Mouse (Mus musculus): Measurements from ENCODE around the gene Slirp. TPM values are rescaled to one million over a fixed set of nuclear protein-coding genes. Genes with fewer than 3 reads are reported as not detected.

The Slirp gene
- polyA plus RNA-seq, 1 experiment from 2014 or later = 268 TPM

- peaks cover 5% of the 10 kb centered on the region; the same call in 1 of the 2 replicates for H3K9me3 ChIP-seq (replicated peaks)
- 20% methylated on average over 4 of the region's 4 CpGs for WGBS
- peaks cover 19% of the 10 kb centered on the region for H3K4me1 ChIP-seq (replicated peaks)
- no peak for ATAC-seq (ENCODE audit: insufficient number of reproducible peaks, low FRiP score)
- no peak overlapping the region for H3K27ac ChIP-seq (ENCODE audit: poor library complexity, severe bottlenecking)
- H3K36me3 ChIP-seq = no peaks in the 10 kb centered on the region
- H3K4me3 ChIP-seq = no peak overlapping the region
- H3K4me2 ChIP-seq = no peak overlapping the region
- H3K9ac ChIP-seq = no peak overlapping the region
- no peaks in the 10 kb centered on the region for H3K27me3 ChIP-seq (replicated peaks)
Measured at GRCm38 (mm10) chr12:87413179-87413790, 30.4 kb upstream of the Slirp start.

DNA sequence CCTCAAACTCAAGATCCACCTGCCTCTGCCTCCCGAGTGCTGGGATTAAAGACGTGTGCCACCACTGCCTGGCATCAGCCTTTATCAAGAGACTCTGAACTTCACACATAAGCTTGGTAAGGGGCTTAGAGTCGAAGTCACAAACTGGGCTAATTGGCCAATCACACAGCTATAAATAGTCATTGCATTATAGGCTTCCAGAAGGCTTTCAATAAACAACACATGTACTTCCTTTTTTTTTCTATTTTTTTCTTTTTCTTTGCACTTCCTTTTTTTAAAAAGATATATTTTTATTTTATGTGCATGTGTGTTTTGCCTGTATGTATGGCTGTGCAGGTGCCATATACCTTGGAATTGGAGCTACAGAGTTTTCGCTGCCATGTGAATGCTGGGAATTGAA is 28.3 kb upstream of the Slirp start:
- Histone ChIP-seq H3K9ac (no peak overlapping the region), H3K36me3 (no peaks in the 10 kb centered on the region), H3K4me2 (no peak overlapping the region), H3K27me3 (replicated peaks) (no peaks in the 10 kb centered on the region), H3K4me3 (no peak overlapping the region), H3K27ac (ENCODE audit: poor library complexity, severe bottlenecking) (no peak overlapping the region), H3K9me3 (replicated peaks) (peaks cover 5% of the 10 kb centered on the region; the same call in 1 of the 2 replicates), H3K4me1 (replicated peaks) (peaks cover 15% of the 10 kb centered on the region)
- WGBS = 73% methylated on average over 4 of the region's 4 CpGs
- no peak for ATAC-seq (ENCODE audit: insufficient number of reproducible peaks, low FRiP score)

DNA sequence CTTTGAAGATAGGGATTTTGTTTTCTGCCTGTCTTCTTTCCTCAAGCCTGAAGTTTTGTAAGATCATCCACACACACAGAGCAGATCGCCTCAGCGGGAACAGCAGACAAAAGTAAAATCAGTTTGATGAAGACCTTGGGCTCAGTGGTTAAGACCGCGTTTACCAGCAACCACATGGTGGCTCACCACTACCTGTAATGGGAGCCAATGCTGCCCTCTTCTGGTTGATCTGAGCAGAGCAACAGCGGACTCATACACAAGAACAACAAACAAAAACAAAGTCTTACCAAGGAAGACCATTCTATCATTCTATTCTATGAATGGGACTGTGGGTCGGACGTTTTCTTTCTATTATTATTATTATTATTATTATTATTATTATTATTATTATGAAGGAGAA is 27.0 kb upstream of the Slirp start:
- no peak overlapping the region for H3K27ac ChIP-seq (ENCODE audit: poor library complexity, severe bottlenecking)
- H3K4me3 ChIP-seq = no peak overlapping the region
- H3K4me2 ChIP-seq = no peak overlapping the region
- H3K9ac ChIP-seq = no peak overlapping the region
- ATAC-seq (ENCODE audit: insufficient number of reproducible peaks, low FRiP score) = no peak
- H3K36me3 ChIP-seq = no peaks in the 10 kb centered on the region
- WGBS = 26% methylated on average over 7 of the region's 7 CpGs
- no peaks in the 10 kb centered on the region for H3K27me3 ChIP-seq (replicated peaks)
- peaks cover 2% of the 10 kb centered on the region; the same call in 1 of the 2 replicates for H3K4me1 ChIP-seq (replicated peaks)
- peaks cover 5% of the 10 kb centered on the region; the same call in 1 of the 2 replicates for H3K9me3 ChIP-seq (replicated peaks)

DNA sequence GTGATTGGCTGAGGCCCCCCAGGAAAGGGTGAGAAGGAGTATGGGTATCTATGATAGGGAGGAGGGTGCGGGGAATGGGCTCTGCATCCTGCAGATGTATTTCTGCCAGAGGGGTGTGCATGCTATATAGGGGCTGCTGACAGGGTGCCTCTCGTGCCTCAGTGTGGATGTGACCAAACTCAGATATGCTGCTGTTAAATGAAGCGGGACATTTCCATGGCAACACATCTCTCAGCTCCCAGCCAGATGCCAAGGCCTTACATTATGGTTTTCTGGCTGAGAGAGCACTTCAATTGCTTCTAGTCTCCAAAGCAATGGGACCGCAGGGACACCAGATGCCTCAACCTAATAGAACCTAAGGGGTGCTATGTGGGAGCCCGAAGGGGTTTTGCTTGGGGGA is 24.8 kb upstream of the Slirp start:
- Histone ChIP-seq H3K9ac (no peak overlapping the region), H3K4me1 (replicated peaks) (no peaks in the 10 kb centered on the region), H3K27me3 (replicated peaks) (no peaks in the 10 kb centered on the region), H3K9me3 (replicated peaks) (peaks cover 5% of the 10 kb centered on the region; the same call in 1 of the 2 replicates), H3K36me3 (peaks cover 14% of the 10 kb centered on the region), H3K4me2 (no peak overlapping the region), H3K4me3 (no peak overlapping the region), H3K27ac (ENCODE audit: poor library complexity, severe bottlenecking) (no peak overlapping the region)
- no peak for ATAC-seq (ENCODE audit: insufficient number of reproducible peaks, low FRiP score)
- WGBS = 71% methylated on average over 5 of the region's 5 CpGs

DNA sequence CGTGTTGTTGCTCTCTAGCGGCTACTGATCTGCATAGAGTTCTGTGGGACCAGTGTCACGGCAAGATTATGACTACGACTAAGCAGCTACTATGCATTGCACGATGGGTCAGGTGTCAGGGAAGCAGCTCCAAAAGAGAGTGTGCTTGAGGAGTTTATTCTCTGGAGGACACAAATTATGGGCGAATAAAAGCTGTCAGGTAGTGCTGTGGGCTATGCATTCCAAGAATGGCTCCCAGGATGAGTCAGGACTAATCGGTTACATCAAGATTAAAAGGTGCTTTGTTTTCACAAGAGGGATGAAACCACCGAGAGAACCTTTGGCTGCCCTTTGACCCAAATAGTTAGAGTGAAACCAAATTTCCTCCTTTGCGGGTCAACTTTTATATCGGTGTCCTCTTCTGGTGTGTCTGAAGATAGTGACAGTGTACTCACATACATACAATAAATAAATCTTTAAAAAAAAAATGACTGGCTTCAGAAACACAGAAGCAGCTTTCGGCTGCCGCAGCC is 23.7 kb upstream of the Slirp start:
- WGBS = 71% methylated on average over 12 of the region's 12 CpGs
- Histone ChIP-seq H3K27me3 (replicated peaks) (no peaks in the 10 kb centered on the region), H3K4me2 (no peak overlapping the region), H3K27ac (ENCODE audit: poor library complexity, severe bottlenecking) (no peak overlapping the region), H3K9ac (no peak overlapping the region), H3K4me3 (no peak overlapping the region), H3K9me3 (replicated peaks) (peaks cover 5% of the 10 kb centered on the region; the same call in 1 of the 2 replicates), H3K36me3 (peaks cover 20% of the 10 kb centered on the region), H3K4me1 (replicated peaks) (no peaks in the 10 kb centered on the region)
- ATAC-seq (ENCODE audit: insufficient number of reproducible peaks, low FRiP score) = no peak

GRCm38 (mm10) chr12:87421708-87422507 is 21.8 kb upstream of the Slirp start:
- Histone ChIP-seq H3K9me3 (replicated peaks) (peaks cover 5% of the 10 kb centered on the region; the same call in 1 of the 2 replicates), H3K9ac (no peak overlapping the region), H3K4me2 (no peak overlapping the region), H3K4me1 (replicated peaks) (no peaks in the 10 kb centered on the region), H3K27me3 (replicated peaks) (no peaks in the 10 kb centered on the region), H3K36me3 (peaks cover 37% of the 10 kb centered on the region), H3K4me3 (no peak overlapping the region), H3K27ac (ENCODE audit: poor library complexity, severe bottlenecking) (no peak overlapping the region)
- no peak for ATAC-seq (ENCODE audit: insufficient number of reproducible peaks, low FRiP score)
- WGBS = 73% methylated on average over 5 of the region's 5 CpGs

GRCm38 (mm10) chr12:87423700-87424099 is 20.0 kb upstream of the Slirp start:
- no peak overlapping the region for H3K9ac ChIP-seq
- no peak overlapping the region for H3K4me3 ChIP-seq
- H3K27ac ChIP-seq (ENCODE audit: poor library complexity, severe bottlenecking) = no peak overlapping the region
- no peaks in the 10 kb centered on the region for H3K27me3 ChIP-seq (replicated peaks)
- WGBS = 30% methylated on average over 1 of the region's 1 CpGs
- H3K4me2 ChIP-seq = no peak overlapping the region
- no peaks in the 10 kb centered on the region for H3K4me1 ChIP-seq (replicated peaks)
- no peak for ATAC-seq (ENCODE audit: insufficient number of reproducible peaks, low FRiP score)
- H3K36me3 ChIP-seq = peaks cover 53% of the 10 kb centered on the region
- no peaks in the 10 kb centered on the region for H3K9me3 ChIP-seq (replicated peaks)

DNA sequence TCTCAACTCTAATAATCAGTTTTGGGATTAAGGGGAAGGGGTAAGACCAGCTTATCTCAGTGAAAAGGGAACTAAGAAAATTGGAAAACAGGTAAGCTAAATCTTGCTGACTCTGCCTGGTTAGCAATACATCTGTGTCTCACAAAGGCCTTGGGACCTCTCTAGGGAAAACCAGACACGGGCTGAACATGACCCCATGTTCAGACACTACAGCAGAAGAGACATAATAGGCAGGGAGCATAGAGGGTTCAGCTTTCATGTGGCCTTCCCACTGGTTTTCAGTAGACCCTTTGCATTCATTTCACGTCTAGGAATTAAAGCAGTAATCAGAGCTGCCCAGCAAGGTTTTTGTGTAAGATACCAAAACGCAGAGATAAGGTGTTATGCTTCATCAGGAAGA is 19.2 kb upstream of the Slirp start:
- WGBS = 42% methylated on average over 3 of the region's 3 CpGs
- H3K36me3 ChIP-seq = peaks cover 61% of the 10 kb centered on the region
- H3K4me1 ChIP-seq (replicated peaks) = no peaks in the 10 kb centered on the region
- ATAC-seq (ENCODE audit: insufficient number of reproducible peaks, low FRiP score) = no peak
- H3K27me3 ChIP-seq (replicated peaks) = no peaks in the 10 kb centered on the region
- no peak overlapping the region for H3K27ac ChIP-seq (ENCODE audit: poor library complexity, severe bottlenecking)
- H3K9ac ChIP-seq = no peak overlapping the region
- no peaks in the 10 kb centered on the region for H3K9me3 ChIP-seq (replicated peaks)
- no peak overlapping the region for H3K4me3 ChIP-seq
- no peak overlapping the region for H3K4me2 ChIP-seq

GRCm38 (mm10) chr12:87426354-87427031 is 17.2 kb upstream of the Slirp start:
- H3K9ac ChIP-seq = no peak overlapping the region
- H3K9me3 ChIP-seq (replicated peaks) = no peaks in the 10 kb centered on the region
- 88% methylated on average over 5 of the region's 5 CpGs for WGBS
- no peaks in the 10 kb centered on the region for H3K27me3 ChIP-seq (replicated peaks)
- ATAC-seq (ENCODE audit: insufficient number of reproducible peaks, low FRiP score) = no peak
- no peak overlapping the region for H3K27ac ChIP-seq (ENCODE audit: poor library complexity, severe bottlenecking)
- H3K4me2 ChIP-seq = no peak overlapping the region
- no peak overlapping the region for H3K4me3 ChIP-seq
- no peaks in the 10 kb centered on the region for H3K4me1 ChIP-seq (replicated peaks)
- H3K36me3 ChIP-seq = peaks cover 81% of the 10 kb centered on the region

DNA sequence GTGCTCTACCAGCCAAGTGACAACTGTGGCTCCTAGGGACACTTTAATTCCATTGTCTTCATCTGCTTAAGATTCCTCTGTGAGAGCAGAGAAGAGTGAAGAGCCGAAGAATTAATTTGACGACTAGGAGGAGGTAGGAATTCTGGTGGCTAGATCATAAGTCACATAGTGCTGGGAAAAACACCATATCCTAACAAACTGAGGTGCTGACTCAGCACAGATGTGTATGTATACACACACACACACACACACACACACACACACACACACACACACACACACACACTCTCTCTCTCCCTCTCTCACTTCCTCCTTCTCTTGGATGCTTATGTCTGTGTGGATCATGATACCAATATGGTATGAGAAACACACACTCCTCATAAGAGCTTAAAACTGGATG is 15.4 kb upstream of the Slirp start:
- Histone ChIP-seq H3K27me3 (replicated peaks) (no peaks in the 10 kb centered on the region), H3K9me3 (replicated peaks) (no peaks in the 10 kb centered on the region), H3K9ac (no peak overlapping the region), H3K4me1 (replicated peaks) (no peaks in the 10 kb centered on the region), H3K4me2 (no peak overlapping the region), H3K27ac (ENCODE audit: poor library complexity, severe bottlenecking) (no peak overlapping the region), H3K4me3 (no peak overlapping the region), H3K36me3 (peaks cover 90% of the 10 kb centered on the region)
- no peak for ATAC-seq (ENCODE audit: insufficient number of reproducible peaks, low FRiP score)
- 95% methylated on average over 2 of the region's 2 CpGs for WGBS

DNA sequence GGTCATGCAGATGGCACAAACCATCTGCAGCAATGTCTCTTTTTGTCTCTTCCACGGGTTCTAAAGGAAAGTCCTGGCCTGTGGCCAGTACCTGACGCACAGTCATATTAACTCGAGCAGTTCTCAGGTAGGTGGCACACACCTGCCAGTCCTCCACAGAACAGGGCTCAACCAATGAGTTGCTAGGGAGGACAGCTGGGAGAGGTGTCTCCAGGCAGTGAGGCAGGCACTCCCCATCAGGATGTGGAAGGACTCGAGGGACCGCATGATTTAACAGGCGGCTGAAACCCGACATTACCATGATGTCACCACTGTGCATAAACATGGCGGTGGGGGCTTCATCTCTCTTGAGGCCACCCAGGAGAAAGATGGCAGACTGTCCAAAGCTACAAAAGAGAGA is 14.8 kb upstream of the Slirp start:
- no peak overlapping the region for H3K4me3 ChIP-seq
- H3K27me3 ChIP-seq (replicated peaks) = no peaks in the 10 kb centered on the region
- no peak overlapping the region for H3K9ac ChIP-seq
- H3K9me3 ChIP-seq (replicated peaks) = no peaks in the 10 kb centered on the region
- H3K36me3 ChIP-seq = peaks cover 90% of the 10 kb centered on the region
- ATAC-seq (ENCODE audit: insufficient number of reproducible peaks, low FRiP score) = no peak
- WGBS = 81% methylated on average over 8 of the region's 8 CpGs
- no peaks in the 10 kb centered on the region for H3K4me1 ChIP-seq (replicated peaks)
- no peak overlapping the region for H3K27ac ChIP-seq (ENCODE audit: poor library complexity, severe bottlenecking)
- H3K4me2 ChIP-seq = no peak overlapping the region

All from heart, embryonic 12.5 days (tissue).